Mouse (Mus musculus): ENCODE measurements around the gene Exosc8. TPM values are rescaled to one million over a fixed set of nuclear protein-coding genes. Genes with fewer than 3 reads are reported as not detected.

The Exosc8 gene
- polyA plus RNA-seq, 1 experiment = 25.5 TPM

- no peak overlapping the region for H3K4me3 ChIP-seq (ENCODE audit: extremely low read depth, insufficient read depth, insufficient read length)
- no peaks in the 10 kb centered on the region for H3K4me1 ChIP-seq (ENCODE audit: control insufficient read depth, insufficient read depth, insufficient read length)
- H3K27me3 ChIP-seq (ENCODE audit: control insufficient read depth, insufficient read depth, low read length) = no peaks in the 10 kb centered on the region
- no peak for DNase-seq (ENCODE audit: low read depth in 1 of 2, low spot score in 2 of 2)
- no peaks in the 10 kb centered on the region for H3K36me3 ChIP-seq (ENCODE audit: control insufficient read depth, insufficient read depth, low read length)
- no peak overlapping the region for H3K27ac ChIP-seq (ENCODE audit: insufficient read depth, low read length)
- 46% methylated on average over 6 of the region's 6 CpGs for WGBS
- TF ChIP-seq CTCF (IDR thresholded peaks at IDR 0.05; ENCODE audit: extremely low read depth, insufficient read depth, insufficient read length, insufficient replicate concordance) (no peak), POLR2A (IDR thresholded peaks at IDR 0.05; ENCODE audit: low read depth, low read length) (no peak)
Measured at GRCm38 (mm10) chr3:54681310-54682204, 53.6 kb downstream of the Exosc8 start.

Other genes with a start within 250 kb of the Exosc8 start
- gene Supt20, start 42.6 kb downstream of the Exosc8 start, polyA plus RNA-seq (2012; rRNA removed) = 51.3 and 55.7 TPM in 2 replicates
- not detected in 2 replicates for gene Gm21958, start 21.0 kb downstream of the Exosc8 start, polyA plus RNA-seq (2012; rRNA removed)
- gene Alg5, start 146 bp upstream of the Exosc8 start, polyA plus RNA-seq (2012; rRNA removed) = 5.5 and 7.6 TPM in 2 replicates
- 0.23 and 0.28 TPM in 2 replicates for gene Smad9, start 20.2 kb upstream of the Exosc8 start, polyA plus RNA-seq (2012; rRNA removed)
- gene Rfxap, start 72.4 kb upstream of the Exosc8 start, polyA plus RNA-seq (2012; rRNA removed) = 18.4 and 22.8 TPM in 2 replicates
- not detected in 2 replicates for gene Sertm1, start 180.5 kb upstream of the Exosc8 start, polyA plus RNA-seq (2012; rRNA removed)

Data from spleen, adult 2 months (tissue).